Mouse (Mus musculus): ENCODE measurements around the gene Creld1.
A peak's percentile ranks its signal among the peaks of the same experiment; 100 is the strongest.

Creld1 gene

DNA sequence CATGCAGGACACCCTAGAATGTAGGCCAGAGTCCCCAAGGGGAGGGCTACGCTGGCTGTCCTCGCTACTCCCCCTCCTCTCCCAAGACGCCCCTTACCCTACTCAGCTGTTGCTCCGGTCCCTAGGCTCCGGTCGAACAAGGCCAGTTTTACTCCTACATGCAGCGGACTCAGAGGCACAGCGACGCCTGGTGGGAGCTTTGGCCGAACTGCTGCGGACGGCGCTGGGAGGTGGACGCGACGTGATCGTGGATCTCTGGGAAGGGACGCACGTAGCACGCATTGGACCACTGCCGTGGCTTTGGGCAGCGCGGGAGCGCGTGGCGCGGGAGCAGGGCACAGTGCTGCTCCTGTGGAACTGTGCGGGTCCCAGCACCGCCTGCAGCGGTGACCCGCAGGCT, 13.7 kb upstream of the Creld1 start:
- DNase-seq (ENCODE audit: low read depth, low spot score): no peak

DNA sequence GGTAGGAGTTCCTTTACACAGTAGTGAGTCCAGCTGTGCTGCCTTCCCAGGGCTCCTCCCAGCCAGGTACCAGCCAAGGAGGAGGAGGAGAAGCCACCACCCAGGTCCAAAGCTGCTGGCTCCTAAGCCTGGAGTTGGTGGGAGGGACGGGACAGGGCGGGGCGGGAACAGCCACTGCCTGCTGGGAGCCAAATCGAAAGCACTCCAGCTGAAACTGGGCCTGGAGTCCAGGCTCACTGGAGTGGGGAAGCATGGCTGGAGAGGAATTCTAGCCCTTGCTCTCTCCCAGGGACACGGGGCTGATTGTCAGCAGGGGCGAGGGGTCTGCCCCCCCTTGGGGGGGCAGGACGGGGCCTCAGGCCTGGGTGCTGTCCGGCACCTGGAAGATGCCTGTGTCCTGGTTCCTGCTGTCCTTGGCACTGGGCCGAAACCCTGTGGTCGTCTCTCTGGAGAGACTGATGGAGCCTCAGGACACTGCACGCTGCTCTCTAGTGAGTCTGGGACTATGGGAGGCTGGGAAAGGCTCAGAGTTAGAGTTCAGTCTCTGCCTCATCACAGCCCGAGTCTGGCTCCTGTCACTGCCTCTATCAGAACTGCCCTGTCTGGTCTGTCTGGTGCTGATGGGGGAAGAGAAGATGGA, 11.7 kb upstream of the Creld1 start, which contains the start of gene Il17rc:
Gene Il17rc (plus strand): TSS at position 131 of the 640 bp plus-strand sequence.
- DNase-seq (ENCODE audit: low read depth, low spot score): no peak

- no peak for DNase-seq (ENCODE audit: low read depth, low spot score)
Measured at GRCm38 (mm10) chr6:113472061-113472460, 11.0 kb upstream of the Creld1 start.

- no peak for DNase-seq (ENCODE audit: low read depth, low spot score)
Measured at GRCm38 (mm10) chr6:113473246-113473645, 9.9 kb upstream of the Creld1 start.

DNA sequence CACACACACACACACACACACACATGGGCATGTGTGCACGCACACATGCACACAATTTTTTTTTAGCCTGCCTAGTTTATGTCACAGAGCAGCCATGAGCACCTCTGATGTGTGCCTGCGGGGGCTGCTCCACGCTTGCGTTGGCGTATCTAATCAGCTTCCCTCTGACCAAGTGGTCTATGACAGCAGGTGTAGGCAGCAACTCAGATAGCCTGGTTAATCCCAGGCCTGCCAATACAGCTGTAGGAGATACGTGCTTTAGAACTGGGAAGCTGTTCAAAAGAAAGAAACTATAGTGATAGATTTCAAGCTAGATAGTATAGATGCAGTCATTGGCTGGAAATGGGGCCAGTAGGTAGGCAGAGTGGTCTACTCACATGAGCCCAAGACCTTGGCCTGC, 9.4 kb upstream of the Creld1 start:
- DNase-seq (ENCODE audit: low read depth, low spot score): no peak

DNA sequence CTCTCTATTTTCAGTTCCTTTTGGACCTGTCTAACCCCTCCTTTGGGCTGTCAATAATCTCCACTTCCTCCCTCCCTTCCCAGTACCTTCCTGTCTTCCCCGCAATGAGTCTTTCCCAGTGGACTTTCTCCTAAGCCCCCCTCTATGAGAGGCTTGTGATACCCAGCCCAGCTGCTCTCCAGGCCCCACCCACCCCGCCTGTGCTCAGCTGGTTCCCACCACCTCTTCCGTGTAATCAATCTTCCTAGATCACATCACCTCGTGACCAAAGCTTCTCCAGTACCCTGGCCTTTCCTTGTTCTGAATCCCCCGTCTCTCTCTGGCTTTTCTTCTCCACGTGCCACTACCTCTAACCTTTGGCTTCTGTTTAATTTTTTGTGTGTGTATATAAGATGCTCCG, 5.7 kb upstream of the Creld1 start:
- no peak for DNase-seq (ENCODE audit: low read depth, low spot score)

- DNase-seq (ENCODE audit: low read depth, low spot score): no peak
Measured at GRCm38 (mm10) chr6:113478906-113479305, 4.2 kb upstream of the Creld1 start.

DNA sequence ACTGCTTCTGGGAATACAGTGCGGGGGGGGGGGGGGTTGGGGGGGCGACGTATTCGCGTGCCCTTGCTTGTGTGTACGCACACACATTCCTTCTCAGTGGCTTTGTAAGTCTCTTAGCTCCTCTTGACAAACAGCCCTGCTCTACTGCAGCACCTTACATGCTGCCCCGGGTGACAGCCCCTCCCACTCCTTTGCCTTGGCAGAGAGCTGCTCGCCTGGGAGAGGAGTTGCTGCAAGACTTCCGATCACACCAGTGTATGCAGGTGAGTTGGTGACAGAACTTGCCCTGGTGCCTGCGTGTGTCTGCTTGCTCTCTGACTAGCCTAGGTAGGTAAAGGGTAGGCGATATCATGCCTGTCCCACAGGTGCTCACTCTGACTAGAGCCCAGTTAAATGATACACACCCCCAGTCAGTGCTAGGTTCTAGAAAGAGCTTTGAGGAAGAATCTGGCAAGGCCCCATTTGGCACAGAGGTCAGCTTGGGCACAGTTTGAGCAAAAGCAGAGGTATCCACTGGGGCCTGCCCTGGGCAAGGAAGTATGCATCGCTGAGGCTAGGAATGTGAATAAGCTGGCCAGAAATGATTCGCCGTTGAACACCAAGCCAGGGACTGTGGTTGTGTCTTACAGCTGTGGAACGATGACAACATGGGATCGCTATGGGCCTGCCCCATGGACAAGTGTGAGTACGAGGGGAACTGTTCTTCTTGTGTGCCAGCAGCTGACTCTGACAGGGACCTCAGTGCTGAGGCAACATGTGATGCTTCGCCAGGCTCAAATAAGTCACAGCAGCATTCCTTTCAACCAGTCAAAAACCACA, 2.3 kb upstream of the Creld1 start:
- DNase-seq (ENCODE audit: low read depth, low spot score): no peak

DNA sequence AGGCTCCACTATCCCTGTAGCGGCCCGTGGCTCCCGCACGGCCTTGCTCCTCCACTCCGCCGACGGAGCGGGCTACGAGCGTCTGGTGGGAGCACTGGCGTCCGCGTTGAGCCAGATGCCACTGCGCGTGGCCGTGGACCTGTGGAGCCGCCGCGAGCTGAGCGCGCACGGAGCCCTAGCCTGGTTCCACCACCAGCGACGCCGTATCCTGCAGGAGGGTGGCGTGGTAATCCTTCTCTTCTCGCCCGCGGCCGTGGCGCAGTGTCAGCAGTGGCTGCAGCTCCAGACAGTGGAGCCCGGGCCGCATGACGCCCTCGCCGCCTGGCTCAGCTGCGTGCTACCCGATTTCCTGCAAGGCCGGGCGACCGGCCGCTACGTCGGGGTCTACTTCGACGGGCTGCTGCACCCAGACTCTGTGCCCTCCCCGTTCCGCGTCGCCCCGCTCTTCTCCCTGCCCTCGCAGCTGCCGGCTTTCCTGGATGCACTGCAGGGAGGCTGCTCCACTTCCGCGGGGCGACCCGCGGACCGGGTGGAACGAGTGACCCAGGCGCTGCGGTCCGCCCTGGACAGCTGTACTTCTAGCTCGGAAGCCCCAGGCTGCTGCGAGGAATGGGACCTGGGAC, 509 bp upstream of the Creld1 start:
- DNase-seq (ENCODE audit: low read depth, low spot score): no peak

- DNase-seq (ENCODE audit: low read depth, low spot score): no peak
Measured at GRCm38 (mm10) chr6:113483729-113484128, 632 bp downstream of the Creld1 start.

- DNase-seq (ENCODE audit: low read depth, low spot score): no peak
Measured at GRCm38 (mm10) chr6:113487125-113487576, 4.1 kb downstream of the Creld1 start.

DNA sequence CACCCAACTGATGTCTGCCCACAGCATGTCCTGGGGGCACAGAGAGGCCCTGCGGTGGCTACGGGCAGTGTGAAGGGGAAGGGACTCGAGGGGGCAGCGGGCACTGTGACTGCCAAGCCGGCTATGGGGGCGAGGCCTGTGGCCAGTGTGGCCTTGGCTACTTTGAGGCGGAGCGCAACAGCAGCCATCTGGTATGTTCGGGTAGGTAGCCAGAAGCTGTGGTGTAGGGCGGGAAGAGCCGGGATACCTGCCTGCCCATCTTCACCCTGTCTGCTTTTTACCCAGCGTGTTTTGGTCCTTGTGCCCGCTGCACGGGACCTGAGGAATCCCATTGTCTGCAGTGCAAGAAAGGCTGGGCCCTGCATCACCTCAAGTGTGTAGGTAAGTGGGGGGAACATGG, 6.3 kb downstream of the Creld1 start:
- DNase-seq (ENCODE audit: low read depth, low spot score): no peak

DNA sequence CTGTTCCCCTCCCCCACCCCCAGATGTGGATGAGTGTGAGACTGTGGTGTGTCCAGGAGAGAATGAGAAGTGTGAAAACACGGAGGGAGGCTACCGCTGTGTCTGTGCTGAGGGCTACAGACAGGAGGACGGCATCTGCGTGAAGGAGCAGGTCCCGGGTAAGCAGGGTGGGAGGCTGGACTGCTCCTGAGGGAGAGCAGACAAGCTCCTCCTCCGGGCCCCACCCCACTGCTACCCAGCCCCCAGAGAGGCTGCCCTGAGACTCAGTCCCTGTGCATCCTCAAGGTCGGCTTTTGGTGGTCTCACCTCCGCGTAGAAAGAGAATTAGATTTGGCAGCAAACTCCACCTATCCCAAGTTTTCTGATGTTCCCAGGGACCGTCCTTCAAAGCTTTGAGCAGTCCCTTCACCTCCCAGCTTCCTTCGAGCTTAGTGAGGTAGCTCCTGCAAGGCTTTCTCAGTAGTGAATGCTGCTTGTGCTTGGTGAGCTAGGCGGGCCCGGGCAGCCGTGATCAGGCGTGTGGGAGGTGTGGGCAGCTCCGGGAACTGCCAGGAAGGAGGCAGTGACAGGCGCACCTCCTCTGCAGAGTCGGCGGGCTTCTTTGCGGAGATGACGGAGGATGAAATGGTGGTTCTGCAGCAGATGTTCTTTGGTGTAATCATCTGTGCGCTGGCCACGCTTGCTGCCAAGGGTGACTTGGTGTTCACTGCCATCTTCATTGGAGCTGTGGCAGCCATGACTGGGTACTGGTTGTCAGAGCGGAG, 9.2 kb downstream of the Creld1 start:
- DNase-seq (ENCODE audit: low read depth, low spot score): no peak

- DNase-seq (ENCODE audit: low read depth, low spot score): peak; percentile 42
Measured at GRCm38 (mm10) chr6:113494258-113494788, 11.2 kb downstream of the Creld1 start.

- DNase-seq (ENCODE audit: low read depth, low spot score): no peak
Measured at GRCm38 (mm10) chr6:113495071-113495675, 12.1 kb downstream of the Creld1 start.

DNA sequence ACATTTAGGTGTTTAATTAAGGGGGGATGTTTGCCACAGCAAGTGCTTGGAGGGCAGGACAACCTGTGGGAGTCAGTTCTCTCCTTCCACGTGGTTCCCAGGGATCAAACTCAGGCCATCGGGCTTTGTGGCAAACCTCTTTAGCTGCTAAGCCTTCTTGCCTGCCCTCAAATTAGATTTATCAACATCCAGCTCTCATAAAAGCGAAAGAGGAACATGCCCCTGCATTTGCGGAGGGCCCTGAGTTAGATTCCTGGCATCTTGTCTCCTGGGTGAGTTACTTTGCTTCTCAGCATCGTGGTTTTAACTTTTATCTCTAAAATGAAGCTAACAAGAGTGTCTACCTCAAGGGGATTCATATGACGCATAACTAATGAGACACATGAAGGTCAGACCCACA, 16.2 kb downstream of the Creld1 start:
- DNase-seq (ENCODE audit: low read depth, low spot score): no peak

GRCm38 (mm10) chr6:113501388-113502084, 18.4 kb downstream of the Creld1 start, which contains the start of gene Prrt3:
Gene Prrt3, minus strand, starts transcription at chr6:113501931.
- DNase-seq (ENCODE audit: low read depth, low spot score): no peak

DNA sequence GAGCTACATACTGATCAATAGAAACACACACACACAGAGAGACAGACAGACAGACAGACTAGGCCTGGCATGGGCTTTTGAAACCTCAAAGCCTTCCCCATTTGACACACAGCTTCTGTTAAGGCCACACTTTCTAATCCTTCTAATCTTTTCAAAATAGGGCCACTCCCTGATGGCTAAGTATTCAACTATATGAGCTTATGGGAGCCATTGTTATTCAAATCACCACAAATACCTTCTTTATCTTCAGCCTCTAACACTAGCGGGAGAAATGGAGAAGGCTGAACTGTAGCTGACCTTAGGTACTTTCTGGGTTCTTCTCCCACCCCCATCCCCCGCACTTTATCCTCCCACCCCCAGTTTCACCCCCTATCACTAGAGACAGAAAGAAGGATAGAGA, 19.7 kb downstream of the Creld1 start:
- no peak for DNase-seq (ENCODE audit: low read depth, low spot score)

DNA sequence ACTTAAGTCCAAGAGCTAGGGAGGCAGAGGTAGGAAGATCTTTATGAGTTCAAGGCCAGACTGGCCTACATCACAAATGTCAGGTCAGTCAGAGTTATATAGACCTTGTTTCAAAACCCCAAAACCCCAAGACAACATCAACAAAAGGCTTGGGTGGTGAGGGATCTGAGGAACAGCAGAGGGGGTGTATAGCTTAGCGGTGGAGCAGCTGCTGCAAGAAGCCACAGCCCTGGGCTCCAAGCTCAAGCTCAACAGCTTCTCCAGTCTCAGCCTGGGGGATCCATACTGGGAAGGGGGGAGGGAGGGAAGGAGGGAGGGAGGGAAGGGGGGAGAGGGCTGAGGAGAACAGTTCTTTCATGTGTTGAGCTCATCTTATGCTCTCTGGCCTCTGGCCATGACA, 22.6 kb downstream of the Creld1 start:
- no peak for DNase-seq (ENCODE audit: low read depth, low spot score)

DNA sequence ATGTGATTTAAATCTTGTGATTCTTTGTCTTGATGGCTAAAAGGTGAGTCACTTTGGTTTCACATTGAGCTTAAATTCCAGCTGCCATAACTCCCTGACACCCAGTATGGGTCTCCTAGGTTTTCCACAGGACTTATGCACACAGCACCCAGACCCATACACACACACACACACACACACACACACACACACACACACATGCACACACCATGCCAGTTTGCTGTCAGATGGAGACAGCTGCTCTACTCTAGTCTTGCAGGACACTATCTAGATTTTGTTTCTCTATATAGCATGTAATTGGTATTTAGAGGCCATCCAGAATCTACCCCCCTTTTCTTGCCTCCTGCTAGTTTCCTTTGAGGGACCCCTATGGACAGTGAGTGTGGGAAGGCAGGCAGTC, 24.0 kb downstream of the Creld1 start:
- DNase-seq (ENCODE audit: low read depth, low spot score): no peak

All from c-Kit-negative CD71-positive TER-119-positive erythroid progenitor cells, embryonic 14.5 days (primary cell).